Mouse (Mus musculus) liver, embryonic 11.5 days (tissue): Measurements from ENCODE around the gene Zmynd15. TPM values are rescaled to one million over a fixed set of nuclear protein-coding genes. Genes with fewer than 3 reads are reported as not detected.

Source experiments
- ATAC-seq: fragments of 200-750 bp; cut with Nextera tagmentation; replicated peaks from 2 replicates; pipeline ENCODE4 v1.8.0; 2017; ENCODE audit warnings: moderate number of reproducible peaks, mild to moderate bottlenecking, moderate TSS enrichment, moderate library complexity; ENCODE audit not compliant: low FRiP score
- DNase-seq: peaks from one replicate; pipeline ENCODE4 v3.0.0-alpha.2; 2017; ENCODE audit warnings: low spot score
- H3K27ac ChIP-seq: fragments of 300-500 bp; sonication (generic); 2 replicates; pipeline ENCODE4 v1.5.1; 2014; ENCODE audit warnings: mild to moderate bottlenecking, low read depth, low read length, control low read depth
- H3K27me3 ChIP-seq: fragments of 300-500 bp; sonication (generic); replicated peaks from 2 replicates; pipeline ENCODE4 v1.6.1; 2014; ENCODE audit warnings: low read length, mixed read lengths; ENCODE audit not compliant: control insufficient read depth, insufficient read depth
- H3K36me3 ChIP-seq: fragments of 300-500 bp; sonication (generic); 2 replicates; pipeline ENCODE4 v1.6.1; 2014; ENCODE audit warnings: mild to moderate bottlenecking, low read length, moderate library complexity, mixed read lengths; ENCODE audit not compliant: control insufficient read depth, insufficient read depth
- H3K4me1 ChIP-seq: fragments of 300-500 bp; sonication (generic); replicated peaks from 2 replicates; pipeline ENCODE4 v1.6.1; 2014; ENCODE audit warnings: low read length, mixed read lengths; ENCODE audit not compliant: control insufficient read depth, insufficient read depth
- H3K4me2 ChIP-seq: fragments of 300-500 bp; sonication (generic); 2 replicates; pipeline ENCODE4 v1.6.1; 2014; ENCODE audit warnings: mild to moderate bottlenecking, control low read depth, moderate library complexity
- H3K4me3 ChIP-seq: fragments of 300-500 bp; sonication (generic); 2 replicates; pipeline ENCODE4 v1.5.1; 2014; ENCODE audit warnings: low read depth, low read length, control low read depth
- H3K9ac ChIP-seq: fragments of 300-500 bp; sonication (generic); 2 replicates; pipeline ENCODE4 v1.6.1; 2014; ENCODE audit warnings: low read depth, low read length, control low read depth
- H3K9me3 ChIP-seq: fragments of 300-500 bp; sonication (generic); 2 replicates; pipeline ENCODE4 v1.6.1; 2016; ENCODE audit warnings: low read length, inconsistent platforms, mixed read lengths; ENCODE audit not compliant: control insufficient read depth
- WGBS: fragments of 180-500 bp; shearing (Covaris S2); extraction: QIAGEN DNeasy Blood & Tissue Kit; methylation state at CpG from one replicate; pipeline ENCODE4 v1.1.7; 2014; 5-methylcytosine and 5-hydroxymethylcytosine counted together
- polyA plus RNA-seq: library from polyadenylated mRNA; unstranded; fragments of >200 nt; fragmentation: Nextera tagmentation; extraction: Ambion mirVana; gene quantifications from 2 replicates; pipeline ENCODE4 v1.2.1, GENCODE M21; 2014

The Zmynd15 gene
- polyA plus RNA-seq, 1 experiment from 2014 or later: 0.19 TPM

DNA sequence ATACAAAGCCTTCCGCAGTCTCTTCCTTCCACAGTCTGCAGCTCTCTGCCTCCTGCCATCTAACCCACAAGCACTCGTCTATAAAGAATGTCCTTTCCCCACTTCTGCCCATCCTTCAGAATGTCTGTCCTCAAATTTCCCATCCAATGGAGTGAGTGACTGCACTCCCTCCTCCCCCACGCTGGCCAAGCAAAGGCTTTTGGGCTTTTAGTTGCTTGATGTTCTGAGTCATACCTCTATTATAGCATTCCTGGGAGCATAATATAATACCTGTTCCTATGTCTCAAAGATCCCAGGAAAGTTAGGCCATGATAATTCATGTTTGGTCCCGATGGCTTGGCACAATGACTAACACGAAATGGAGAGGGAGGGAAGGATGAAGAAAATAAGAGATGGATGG is 27.7 kb upstream of the Zmynd15 start:
- peak overlapping the region; percentile 96 for H3K4me2 ChIP-seq
- no peak for ATAC-seq
- peak overlapping the region; percentile 48; the same call in 1 of the 2 replicates for H3K9ac ChIP-seq
- no peaks in the 10 kb centered on the region; the same call in 1 of the 2 replicates for H3K36me3 ChIP-seq
- peaks cover 23% of the 10 kb centered on the region for H3K4me1 ChIP-seq
- H3K4me3 ChIP-seq: peak overlapping the region; percentile 11; the same call in 1 of the 2 replicates
- H3K27ac ChIP-seq: no peak overlapping the region
- no peak for DNase-seq
- H3K27me3 ChIP-seq: no peaks in the 10 kb centered on the region
- H3K9me3 ChIP-seq: no peaks in the 10 kb centered on the region
- WGBS: 34% methylated on average over 5 of the region's 5 CpGs

GRCm38 (mm10) chr11:70432048-70432894 is 27.0 kb upstream of the Zmynd15 start, which contains the start of gene Arrb2:
Gene Arrb2 (plus strand): TSS chr11:70432635.
- peak; percentile 99 for DNase-seq
- ATAC-seq: peak; percentile 95
- Histone ChIP-seq H3K27me3 (no peaks in the 10 kb centered on the region), H3K4me3 (peak within 1 kb of the TSS; percentile 87), H3K27ac (peak within 1 kb of the TSS; percentile 87), H3K9ac (peak within 1 kb of the TSS; percentile 87), H3K4me2 (peak within 1 kb of the TSS; percentile 96), H3K4me1 (peaks cover 25% of the 10 kb centered on the region), H3K9me3 (no peaks in the 10 kb centered on the region), H3K36me3 (no peaks in the 10 kb centered on the region; the same call in 1 of the 2 replicates)
- under 1% methylated on average over 74 of the region's 75 CpGs for whole genome bisulfite sequencing

DNA sequence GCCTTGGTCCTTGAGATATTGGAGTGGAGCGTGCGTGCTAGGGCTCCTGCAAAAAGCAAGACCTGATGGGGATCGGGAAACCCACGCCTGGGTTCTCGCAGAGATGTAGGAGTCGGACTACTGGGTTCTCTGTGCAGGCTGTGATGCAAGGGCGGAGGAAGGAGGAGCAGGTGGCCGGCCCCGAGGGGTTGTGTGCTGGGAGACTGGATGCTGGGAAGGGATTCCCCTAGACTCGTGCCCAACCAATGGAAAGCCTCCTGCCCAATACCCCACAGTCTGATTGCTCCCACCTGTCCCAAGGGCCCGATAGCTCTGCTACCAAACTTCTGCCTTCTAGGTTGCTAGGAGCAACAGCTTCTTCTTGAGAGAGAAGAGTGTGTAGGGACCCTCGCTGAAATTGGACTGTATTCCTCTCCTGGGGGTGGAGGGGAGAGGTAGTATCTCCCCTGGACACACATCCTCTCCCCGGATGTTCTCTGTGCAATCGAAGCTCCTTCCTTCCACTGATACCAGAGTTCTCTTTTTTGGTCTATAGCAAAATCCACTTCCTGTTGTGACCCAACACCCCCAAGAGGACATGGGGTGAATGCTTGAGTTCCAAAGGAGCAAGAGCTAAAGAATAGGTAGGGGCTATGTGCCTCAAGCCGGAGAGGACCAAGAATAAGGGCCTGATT is 26.2 kb upstream of the Zmynd15 start:
- no peaks in the 10 kb centered on the region for H3K9me3 ChIP-seq
- WGBS: 8% methylated on average over 15 of the region's 15 CpGs
- peak overlapping the region; percentile 96 for H3K4me2 ChIP-seq
- H3K4me3 ChIP-seq: peak overlapping the region; percentile 87
- no peaks in the 10 kb centered on the region; the same call in 1 of the 2 replicates for H3K36me3 ChIP-seq
- peak overlapping the region; percentile 87 for H3K9ac ChIP-seq
- peak; percentile 8; the same call in 1 of the 2 replicates for ATAC-seq
- no peak for DNase-seq
- peaks cover 30% of the 10 kb centered on the region for H3K4me1 ChIP-seq
- no peaks in the 10 kb centered on the region for H3K27me3 ChIP-seq
- peak overlapping the region; percentile 87 for H3K27ac ChIP-seq

GRCm38 (mm10) chr11:70433569-70433943 is 25.7 kb upstream of the Zmynd15 start:
- Histone ChIP-seq H3K4me2 (peak overlapping the region; percentile 96), H3K4me3 (peak overlapping the region; percentile 87), H3K27ac (peak overlapping the region; percentile 87; the same call in 1 of the 2 replicates), H3K9me3 (no peaks in the 10 kb centered on the region), H3K36me3 (no peaks in the 10 kb centered on the region; the same call in 1 of the 2 replicates), H3K9ac (peak overlapping the region; percentile 87), H3K27me3 (no peaks in the 10 kb centered on the region), H3K4me1 (peaks cover 30% of the 10 kb centered on the region)
- ATAC-seq: no peak
- WGBS: 39% methylated on average over 1 of the region's 1 CpGs
- DNase-seq: no peak

DNA sequence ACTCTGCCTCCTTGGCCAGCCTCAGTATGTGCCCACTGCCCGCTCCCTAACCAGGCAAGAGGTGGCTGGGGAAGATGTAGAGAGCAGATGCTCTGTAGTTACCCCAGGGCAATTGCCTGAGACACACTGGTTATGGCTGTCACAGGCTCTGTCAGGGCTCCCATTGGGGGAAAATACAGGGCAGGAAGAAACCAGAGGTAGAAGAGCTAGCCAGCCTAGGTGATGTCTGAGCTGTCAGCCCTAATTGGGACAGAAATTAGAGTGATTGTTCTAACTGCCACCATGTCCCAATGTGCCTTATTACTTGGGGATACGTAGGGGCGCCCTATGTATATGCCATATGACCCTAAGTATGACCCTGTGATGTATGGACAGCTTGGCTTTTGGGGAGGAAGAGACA is 25.3 kb upstream of the Zmynd15 start:
- H3K4me3 ChIP-seq: peak overlapping the region; percentile 87
- peaks cover 1% of the 10 kb centered on the region; the same call in 1 of the 2 replicates for H3K36me3 ChIP-seq
- H3K9me3 ChIP-seq: no peaks in the 10 kb centered on the region
- no peak for DNase-seq
- H3K4me2 ChIP-seq: peak overlapping the region; percentile 96
- 91% methylated on average over 3 of the region's 3 CpGs for whole genome bisulfite sequencing
- H3K9ac ChIP-seq: peak overlapping the region; percentile 87; the same call in 1 of the 2 replicates
- peaks cover 30% of the 10 kb centered on the region for H3K4me1 ChIP-seq
- no peak for ATAC-seq
- no peaks in the 10 kb centered on the region for H3K27me3 ChIP-seq
- H3K27ac ChIP-seq: 0 out of 2 replicates have a peak overlapping the region, but pooled peaks have one; percentile 87

GRCm38 (mm10) chr11:70435476-70435875 is 23.8 kb upstream of the Zmynd15 start:
- no peak for DNase-seq
- no peaks in the 10 kb centered on the region for H3K27me3 ChIP-seq
- peak overlapping the region; percentile 17 for H3K4me2 ChIP-seq
- WGBS: 39% methylated on average over 5 of the region's 5 CpGs
- H3K27ac ChIP-seq: no peak overlapping the region
- no peak overlapping the region for H3K9ac ChIP-seq
- no peak for ATAC-seq
- H3K9me3 ChIP-seq: no peaks in the 10 kb centered on the region
- peaks cover 30% of the 10 kb centered on the region for H3K4me1 ChIP-seq
- peaks cover 15% of the 10 kb centered on the region; the same call in 1 of the 2 replicates for H3K36me3 ChIP-seq
- H3K4me3 ChIP-seq: no peak overlapping the region

DNA sequence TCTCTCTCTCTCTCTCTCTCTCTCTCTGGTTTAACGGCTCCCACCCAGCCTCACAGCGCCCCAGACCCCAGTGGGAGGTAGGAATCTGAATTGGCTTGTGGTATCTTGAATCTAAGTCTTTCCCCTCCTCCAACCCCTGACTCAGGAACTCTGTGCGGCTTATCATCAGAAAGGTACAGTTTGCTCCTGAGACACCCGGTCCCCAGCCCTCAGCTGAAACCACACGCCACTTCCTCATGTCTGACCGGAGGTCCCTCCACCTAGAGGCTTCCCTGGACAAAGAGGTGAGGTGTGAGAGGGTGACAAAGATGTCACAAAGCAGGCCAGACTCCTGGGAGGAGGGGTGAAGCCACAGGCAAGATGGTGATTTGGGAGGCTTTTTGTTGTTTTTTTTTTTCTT is 21.8 kb upstream of the Zmynd15 start:
- no peak overlapping the region for H3K4me2 ChIP-seq
- ATAC-seq (no peak), DNase-seq (no peak)
- H3K9ac ChIP-seq: no peak overlapping the region
- H3K27ac ChIP-seq: no peak overlapping the region
- peaks cover 24% of the 10 kb centered on the region for H3K4me1 ChIP-seq
- no peaks in the 10 kb centered on the region for H3K27me3 ChIP-seq
- H3K9me3 ChIP-seq: no peaks in the 10 kb centered on the region
- 41% methylated on average over 6 of the region's 6 CpGs for WGBS
- peaks cover 15% of the 10 kb centered on the region; the same call in 1 of the 2 replicates for H3K36me3 ChIP-seq
- H3K4me3 ChIP-seq: no peak overlapping the region

- DNase-seq (no peak), ATAC-seq (no peak; the same call in 1 of the 2 replicates)
- Histone ChIP-seq H3K4me1 (peaks cover 15% of the 10 kb centered on the region), H3K27ac (no peak overlapping the region), H3K27me3 (no peaks in the 10 kb centered on the region), H3K9me3 (no peaks in the 10 kb centered on the region), H3K4me2 (no peak overlapping the region), H3K36me3 (peaks cover 15% of the 10 kb centered on the region; the same call in 1 of the 2 replicates), H3K9ac (no peak overlapping the region), H3K4me3 (no peak overlapping the region)
- 89% methylated on average over 7 of the region's 7 CpGs for WGBS
These were observed 20.4 kb upstream of the Zmynd15 start for GRCm38 (mm10) chr11:70438728-70439374.
